Mouse (Mus musculus) embryonic fibroblast, embryonic 13.5 days (primary cell): ENCODE data around the gene Spata31d1b. TPM values are rescaled to one million over a fixed set of nuclear protein-coding genes. Genes with fewer than 3 reads are reported as not detected.
A peak's percentile ranks its signal among the peaks of the same experiment; 100 is the strongest.

Experiments
- H3K27ac ChIP-seq: 2 replicates; pipeline ENCODE4 v1.5.1; 2012; ENCODE audit warnings: low read length, control low read depth, inconsistent platforms; ENCODE audit not compliant: insufficient read depth
- H3K4me1 ChIP-seq: 2 replicates; pipeline ENCODE4 v1.6.1; 2011; ENCODE audit warnings: low read length; ENCODE audit not compliant: control insufficient read depth, insufficient read depth
- H3K4me3 ChIP-seq: 2 replicates; pipeline ENCODE4 v1.5.1; 2011; ENCODE audit warnings: mild to moderate bottlenecking, control low read depth, low read length; ENCODE audit not compliant: insufficient read depth
- CTCF ChIP-seq: IDR thresholded peaks from 2 replicates; pipeline ENCODE4 v1.5.1; 2011; ENCODE audit warnings: mild to moderate bottlenecking, control low read depth, low read length, moderate library complexity, borderline replicate concordance; ENCODE audit not compliant: insufficient read depth
- POLR2A ChIP-seq: IDR thresholded peaks from 2 replicates; pipeline ENCODE4 v1.6.1; 2011; ENCODE audit warnings: low read depth, mild to moderate bottlenecking, control low read depth, low read length, moderate library complexity
- polyA plus RNA-seq: library from polyadenylated mRNA; stranded (reverse); fragments of >200 nt; gene quantifications from 2 replicates; pipeline ENCODE4 v1.2.4, GENCODE M21; 2011; ENCODE audit warnings: low read depth; ENCODE audit not compliant: missing spikeins, insufficient read length

Spata31d1b gene
- polyA plus RNA-seq, 1 experiment: not detected

- Histone ChIP-seq H3K27ac (peak within 1 kb of the TSS; percentile 19; the same call in 1 of the 2 replicates), H3K4me1 (no peaks in the 10 kb centered on the region), H3K4me3 (peak within 1 kb of the TSS; percentile 85)
- peak; percentile 69 for TF ChIP-seq POLR2A
- no peak for TF ChIP-seq CTCF
These were observed 36.7 kb upstream of the Spata31d1b start, which contains the start of gene Golm1 for GRCm38 (mm10) chr13:59675151-59676011. Golm1 (minus strand) TSS chr13:59675811.

DNA sequence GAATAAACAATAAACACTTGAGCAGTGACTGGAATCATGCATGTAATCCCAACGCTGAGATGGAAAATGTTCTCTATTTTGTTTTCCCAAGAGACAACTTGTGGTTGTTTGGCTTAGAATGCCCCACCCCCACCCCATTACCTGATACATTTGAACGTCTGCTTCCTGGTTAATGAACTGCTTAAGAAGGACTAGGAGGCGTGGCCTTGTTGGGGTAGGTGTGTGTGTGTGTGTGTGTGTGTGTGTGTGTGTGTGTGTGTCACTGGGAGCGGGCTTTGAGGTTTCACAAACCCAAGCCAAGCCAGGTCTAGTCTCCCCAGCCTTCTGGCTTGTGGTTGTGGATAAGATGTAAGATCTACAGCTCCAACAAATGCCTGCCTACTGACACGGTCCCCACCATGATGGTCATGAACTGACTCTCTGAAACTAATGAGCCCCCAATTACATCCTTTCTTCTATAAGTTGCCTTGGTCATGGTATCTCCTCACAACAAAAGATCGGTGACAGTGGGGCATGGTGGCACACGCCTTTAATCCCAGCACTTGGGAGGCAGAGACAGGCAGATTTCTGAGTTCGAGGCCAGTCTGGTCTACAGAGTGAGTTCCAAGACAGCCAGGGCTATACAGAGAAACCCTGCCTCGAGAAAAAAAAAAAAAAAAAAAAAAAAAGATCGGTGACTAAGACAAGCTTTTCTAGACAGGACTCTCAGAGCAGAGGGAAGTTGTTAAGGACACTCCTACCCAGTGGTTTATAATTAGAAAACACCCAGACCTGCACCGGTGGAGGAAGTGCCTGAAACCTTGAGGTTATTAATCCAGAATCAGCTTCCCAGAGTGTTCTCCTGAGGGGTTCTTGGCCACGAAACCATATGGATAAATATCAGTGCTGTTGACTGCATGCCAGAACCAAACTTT lies 35.5 kb upstream of the Spata31d1b start:
- H3K27ac ChIP-seq: no peak overlapping the region
- H3K4me1 ChIP-seq: no peaks in the 10 kb centered on the region
- H3K4me3 ChIP-seq: no peak overlapping the region
- no peak for TF ChIP-seq CTCF
- no peak for TF ChIP-seq POLR2A

- Histone ChIP-seq H3K4me1 (no peaks in the 10 kb centered on the region), H3K4me3 (no peak overlapping the region), H3K27ac (no peak overlapping the region)
- TF ChIP-seq CTCF: no peak
- no peak for TF ChIP-seq POLR2A
These were observed 32.8 kb upstream of the Spata31d1b start for GRCm38 (mm10) chr13:59679306-59679705.

DNA sequence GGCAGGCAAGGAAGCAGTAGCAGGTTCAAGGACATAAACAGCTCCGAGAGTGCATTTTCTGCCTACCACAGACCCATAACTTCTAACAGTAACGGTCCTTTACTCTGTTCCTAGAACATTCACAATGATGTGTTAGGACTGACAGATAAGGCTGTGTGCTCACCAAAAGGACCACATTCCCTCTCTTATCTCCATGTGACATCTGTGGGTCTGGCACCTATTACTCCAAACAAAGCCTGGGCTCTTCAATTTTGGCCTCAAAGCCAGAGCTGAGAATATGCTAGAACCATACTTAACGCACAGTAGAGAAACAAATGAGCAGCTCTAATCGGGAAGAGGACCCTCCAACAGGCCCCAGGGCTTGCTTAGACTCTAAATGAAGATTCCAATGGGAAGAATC lies 32.2 kb upstream of the Spata31d1b start:
- H3K4me1 ChIP-seq: no peaks in the 10 kb centered on the region
- TF ChIP-seq CTCF (no peak), POLR2A (no peak)
- no peak overlapping the region for H3K27ac ChIP-seq
- no peak overlapping the region for H3K4me3 ChIP-seq

GRCm38 (mm10) chr13:59682629-59683028 lies 29.5 kb upstream of the Spata31d1b start:
- no peak overlapping the region for H3K4me3 ChIP-seq
- no peaks in the 10 kb centered on the region for H3K4me1 ChIP-seq
- no peak overlapping the region for H3K27ac ChIP-seq
- TF ChIP-seq CTCF (no peak), POLR2A (no peak)

- Histone ChIP-seq H3K4me1 (no peaks in the 10 kb centered on the region), H3K27ac (no peak overlapping the region), H3K4me3 (no peak overlapping the region)
- TF ChIP-seq POLR2A (no peak), CTCF (no peak)
These were observed 26.8 kb upstream of the Spata31d1b start for GRCm38 (mm10) chr13:59685236-59685635.

GRCm38 (mm10) chr13:59688338-59688770 lies 23.7 kb upstream of the Spata31d1b start:
- no peak overlapping the region for H3K4me3 ChIP-seq
- TF ChIP-seq POLR2A: no peak
- TF ChIP-seq CTCF: no peak

DNA sequence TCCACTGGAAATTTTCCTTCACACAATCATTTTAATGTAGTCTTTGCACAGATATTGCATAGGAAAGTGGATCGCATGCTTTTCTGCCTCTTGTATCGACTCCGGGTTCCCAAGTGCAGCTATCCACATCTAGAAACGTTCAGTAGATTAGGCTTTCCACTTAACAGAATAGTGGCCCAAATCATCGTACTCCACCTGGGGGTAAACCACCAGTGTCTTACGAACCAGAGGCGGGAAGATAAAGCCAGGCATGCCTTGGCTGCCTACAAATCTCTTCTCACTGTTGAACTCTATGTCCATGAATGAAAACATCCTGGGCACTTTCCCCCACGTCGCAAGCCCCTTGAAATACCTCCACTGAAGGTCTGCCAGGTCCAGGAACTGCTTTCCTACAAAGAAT lies 22.8 kb upstream of the Spata31d1b start:
- H3K27ac ChIP-seq: no peak overlapping the region
- no peaks in the 10 kb centered on the region for H3K4me1 ChIP-seq
- H3K4me3 ChIP-seq: no peak overlapping the region
- TF ChIP-seq POLR2A: no peak

More at GRCm38 (mm10) chr13:59688338-59688770, 23.7 kb upstream of the Spata31d1b start:
- Histone ChIP-seq H3K27ac (no peak overlapping the region), H3K4me1 (no peaks in the 10 kb centered on the region)

DNA sequence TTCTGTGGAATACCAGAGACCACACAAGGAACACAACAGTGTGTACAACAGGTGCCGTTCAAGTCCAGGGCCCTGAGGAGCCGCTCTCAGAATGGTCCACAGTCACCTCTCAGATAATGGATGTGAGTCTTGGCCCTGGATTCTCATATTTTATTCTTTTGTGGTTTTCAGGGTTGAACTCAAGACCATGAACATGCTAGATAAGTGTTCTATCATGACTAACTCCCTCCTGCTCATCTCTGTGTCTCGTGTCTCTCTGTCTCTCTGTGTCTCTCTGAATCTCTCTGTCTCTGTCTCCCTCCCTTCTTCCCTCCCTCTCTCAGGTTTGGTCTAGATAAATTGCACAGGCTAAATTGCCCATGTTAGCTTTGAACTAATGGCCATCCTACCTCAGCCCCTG lies 22.2 kb upstream of the Spata31d1b start:
- no peak overlapping the region for H3K4me3 ChIP-seq
- no peaks in the 10 kb centered on the region for H3K4me1 ChIP-seq
- H3K27ac ChIP-seq: no peak overlapping the region
- TF ChIP-seq POLR2A (no peak), CTCF (no peak)
